In genomic region chr14:25190680-25191270, GRCm38 (mm10) we compare ENCODE assay signal across 17 mouse cellular contexts.
DNase-seq lines count a peak whose midpoint lies in the region; ATAC-seq and TF ChIP-seq lines count a peak whose summit lies in the region.
"Had no signal": no experiment of that assay in that cellular context is flagged by ENCODE, and none has a peak within 500 bp of the region (broad histone marks: within the 10 kb centered on the region; RNA-seq: fewer than 3 reads in every experiment).

No protein-coding gene starts in this region.

- no peaks in the 10 kb centered on the region for H3K27me3 ChIP-seq in embryonic facial prominence, embryonic 15.5 days
- H3K27me3 ChIP-seq in limb, embryonic 13.5 days: no peaks in the 10 kb centered on the region
- H3K27me3 ChIP-seq in forebrain, embryonic 15.5 days: no peaks in the 10 kb centered on the region
- H3K27me3 ChIP-seq: heart, embryonic 13.5 days had no signal

- 73% methylated on average over 10 of the region's 10 CpGs for WGBS in embryonic facial prominence, embryonic 15.5 days
- WGBS in limb, embryonic 13.5 days: 67% methylated on average over 10 of the region's 10 CpGs
- WGBS in forebrain, embryonic 15.5 days: 90% methylated on average over 10 of the region's 10 CpGs

- H3K9ac ChIP-seq in embryonic facial prominence, embryonic 15.5 days: no peak overlapping the region
- peak overlapping the region; percentile 25; the same call in 1 of the 2 replicates for H3K9ac ChIP-seq in limb, embryonic 13.5 days
- no peak overlapping the region for H3K9ac ChIP-seq in forebrain, embryonic 15.5 days (replicated peaks)
- H3K9ac ChIP-seq: heart, embryonic 13.5 days; liver, embryonic 14.5 days had no signal

- DNase-seq in cerebellum, postnatal 10 days: peak; percentile 56 to 70
- no peak for DNase-seq in cerebellum, adult 18-20 months
- peak; percentile 19 to 24 for DNase-seq in layer of hippocampus, adult 2 months (ENCODE audit: low spot score in 2 of 2)
- no peak for DNase-seq in layer of hippocampus, postnatal 25 days (ENCODE audit: extremely low spot score in 1 of 2, low spot score in 1 of 2)
- no peak for DNase-seq in lung, postnatal 4 days
- DNase-seq: cerebellum, adult 9-10 months; embryo, embryonic 11 days; kidney, adult 9 months; right cerebral cortex, postnatal 14 days; thymus, postnatal 25 days had no signal

- no peak overlapping the region for H3K4me2 ChIP-seq in embryonic facial prominence, embryonic 15.5 days (replicated peaks)
- H3K4me2 ChIP-seq in limb, embryonic 13.5 days (replicated peaks): no peak overlapping the region
- H3K4me2 ChIP-seq in forebrain, embryonic 15.5 days (replicated peaks): no peak overlapping the region
- H3K4me2 ChIP-seq: heart, embryonic 13.5 days had no signal

- TF ChIP-seq CTCF in layer of hippocampus, adult 2 months (conservative IDR thresholded peaks at IDR 0.05): 0 out of 2 replicates have a peak, but pooled peaks have one; percentile 22

- H3K4me1 ChIP-seq in embryonic facial prominence, embryonic 15.5 days: peaks cover 33% of the 10 kb centered on the region
- H3K4me1 ChIP-seq in limb, embryonic 13.5 days: peaks cover 70% of the 10 kb centered on the region
- peaks cover 11% of the 10 kb centered on the region for H3K4me1 ChIP-seq in forebrain, embryonic 15.5 days

- H3K9me3 ChIP-seq in embryonic facial prominence, embryonic 15.5 days (replicated peaks): no peaks in the 10 kb centered on the region
- no peaks in the 10 kb centered on the region for H3K9me3 ChIP-seq in limb, embryonic 13.5 days
- H3K9me3 ChIP-seq in forebrain, embryonic 15.5 days: no peaks in the 10 kb centered on the region
- H3K9me3 ChIP-seq: heart, embryonic 13.5 days had no signal

- H3K4me3 ChIP-seq in layer of hippocampus, adult 2 months: no peak overlapping the region
- H3K4me3 ChIP-seq in embryonic facial prominence, embryonic 15.5 days (replicated peaks): no peak overlapping the region
- no peak overlapping the region for H3K4me3 ChIP-seq in limb, embryonic 13.5 days
- H3K4me3 ChIP-seq in forebrain, embryonic 15.5 days: no peak overlapping the region
- H3K4me3 ChIP-seq: heart, embryonic 13.5 days had no signal

- no peaks in the 10 kb centered on the region for H3K36me3 ChIP-seq in embryonic facial prominence, embryonic 15.5 days
- no peaks in the 10 kb centered on the region for H3K36me3 ChIP-seq in limb, embryonic 13.5 days
- no peaks in the 10 kb centered on the region for H3K36me3 ChIP-seq in forebrain, embryonic 15.5 days
- H3K36me3 ChIP-seq: G1E; heart, embryonic 13.5 days had no signal

- peak; percentile 36; the same call in 1 of the 2 replicates for ATAC-seq in embryonic facial prominence, embryonic 15.5 days (ENCODE audit: insufficient number of reproducible peaks, low FRiP score, low TSS enrichment, low read depth)
- ATAC-seq in limb, embryonic 13.5 days (ENCODE audit: low FRiP score, low read depth): no peak
- ATAC-seq in forebrain, embryonic 15.5 days (replicated peaks): no peak
- ATAC-seq: CD4-positive, CD25-positive, alpha-beta regulatory T cell, adult 4 months had no signal

- H3K27ac ChIP-seq in layer of hippocampus, adult 2 months: peak overlapping the region; percentile 46; the same call in 1 of the 2 replicates
- no peak overlapping the region; the same call in 1 of the 2 replicates for H3K27ac ChIP-seq in embryonic facial prominence, embryonic 15.5 days (replicated peaks)
- peak overlapping the region; percentile 59 for H3K27ac ChIP-seq in limb, embryonic 13.5 days
- H3K27ac ChIP-seq in forebrain, embryonic 15.5 days (replicated peaks): no peak overlapping the region
- H3K27ac ChIP-seq: heart, embryonic 13.5 days; liver, embryonic 14.5 days had no signal

Comparison
In these comparisons a context has a peak if more than half of its experiments do, and no peak if none do; other contexts are left out.
1. DNase-seq: peak in cerebellum, postnatal 10 days (2 of 2) and layer of hippocampus, adult 2 months (2 of 2); none in cerebellum, adult 18-20 months (0 of 2), layer of hippocampus, postnatal 25 days (0 of 2) and lung, postnatal 4 days (0 of 2).
2. H3K27ac ChIP-seq: peak in layer of hippocampus, adult 2 months (single experiment) and limb, embryonic 13.5 days (single experiment); none in embryonic facial prominence, embryonic 15.5 days (single experiment) and forebrain, embryonic 15.5 days (single experiment).